Mouse (Mus musculus) left cerebral cortex, adult 2 months (tissue): ENCODE results near the gene Vipr2. TPM values are rescaled to one million over a fixed set of nuclear protein-coding genes. Genes with fewer than 3 reads are reported as not detected.

ENCODE experiments used
- DNase-seq, 2 experiments: peaks; one replicate each; pipeline ENCODE4 v3.0.0; 2021 to 2022; ENCODE audit warnings: low spot score in 2 of 2, mixed read lengths in 1 of 2; ENCODE audit errors: extremely low spot score in 1 of 2
- H3K27ac ChIP-seq: fragments of 200-600 bp; 2 replicates; pipeline ENCODE4 v1.8.1; 2022
- H3K4me3 ChIP-seq: fragments of 200-600 bp; 2 replicates; pipeline ENCODE4 v1.8.1; 2022
- CTCF ChIP-seq: fragments of 200-600 bp; IDR thresholded peaks from 2 replicates; pipeline ENCODE4 v1.8.1; 2022; ENCODE audit warnings: antibody characterized with exemption, mild to moderate bottlenecking, moderate library complexity
- intact Hi-C: fragments of 180-260 bp; cut with DNase I; formaldehyde crosslinking; loops from one replicate; pipeline ENCODE4 v1.15.1; 2025
- microRNA-seq, 2 experiments: library from miRNA; unstranded; fragments of <30 nt; microRNA quantifications; one replicate each; pipeline ENCODE4 v1.2.0; 2021
- total RNA-seq, 2 experiments: library from RNA; stranded (reverse); gene quantifications; 2 replicates each; pipeline ENCODE4 v1.2.3; 2021

Gene Vipr2
- total RNA-seq, 2 experiments from 2014 or later = 0.43 to 1.3 TPM

- TF ChIP-seq CTCF = no peak
- Histone ChIP-seq H3K4me3 (no peak overlapping the region), H3K27ac (no peak overlapping the region)
- intact Hi-C loops = no loop called here
- no peak for DNase-seq
These were observed 104.0 kb downstream of the Vipr2 start for GRCm38 (mm10) chr12:116181436-116182050.

- Histone ChIP-seq H3K4me3 (no peak overlapping the region), H3K27ac (no peak overlapping the region)
- intact Hi-C loops = no loop called here
- TF ChIP-seq CTCF = no peak
- no peak for DNase-seq
These were observed 104.8 kb downstream of the Vipr2 start for GRCm38 (mm10) chr12:116182376-116182775.

GRCm38 (mm10) chr12:116183212-116183935 is 105.8 kb downstream of the Vipr2 start:
- TF ChIP-seq CTCF = no peak
- intact Hi-C loops = no loop called here
- H3K4me3 ChIP-seq = no peak overlapping the region
- H3K27ac ChIP-seq = no peak overlapping the region
- no peak for DNase-seq

GRCm38 (mm10) chr12:116193952-116194351 is 116.4 kb downstream of the Vipr2 start:
- DNase-seq = no peak
- Histone ChIP-seq H3K27ac (no peak overlapping the region), H3K4me3 (no peak overlapping the region)
- TF ChIP-seq CTCF = no peak
- intact Hi-C loops = no loop called here

GRCm38 (mm10) chr12:116194641-116195040 is 117.1 kb downstream of the Vipr2 start:
- H3K27ac ChIP-seq = no peak overlapping the region
- no peak for DNase-seq
- intact Hi-C loops = no loop called here

More at GRCm38 (mm10) chr12:116194641-116195040, 117.1 kb downstream of the Vipr2 start:
- H3K4me3 ChIP-seq = no peak overlapping the region
- TF ChIP-seq CTCF = no peak

Small RNA genes within 50 kb of the gene (microRNA-seq; reads per million reads assigned to microRNA genes)
- 0 reads per million in 2 experiments for gene Gm44372

Other genes with a start within 250 kb of the Vipr2 start
- gene Zfp386, start 30.0 kb upstream of the Vipr2 start, total RNA-seq = 10 to 100 TPM; 29.6 to 32.0 TPM
- 10 to 100 TPM; 20.7 to 21.8 TPM for gene Wdr60, start 185.3 kb downstream of the Vipr2 start, total RNA-seq
- not detected for gene Gm11027, start 197.7 kb downstream of the Vipr2 start, total RNA-seq
- gene Esyt2, start 203.5 kb downstream of the Vipr2 start, total RNA-seq = 10 to 100 TPM; 55.3 to 58.3 TPM